Mouse (Mus musculus) olfactory bulb, adult 2 months (tissue): ENCODE data around the gene Tbl1x.
"Not testable (repeated sequence)": the region's sequence is repeated elsewhere in the genome, so short reads cannot be mapped to it uniquely, and the experiment has no call there.

Experiments used
- CTCF ChIP-seq: fragments of 200-500 bp; IDR thresholded peaks from 2 replicates; pipeline ENCODE4 v1.5.1; 2012; ENCODE audit warnings: low read depth, mild to moderate bottlenecking, low read length, moderate library complexity; ENCODE audit not compliant: insufficient read depth
- POLR2A ChIP-seq: fragments of 200-500 bp; IDR thresholded peaks from 2 replicates; pipeline ENCODE4 v1.6.1; 2012; ENCODE audit warnings: mild to moderate bottlenecking, low read depth, low read length, moderate library complexity; ENCODE audit not compliant: insufficient read depth

GRCm38 (mm10) chrX:77539770-77540169 lies 29.0 kb downstream of the Tbl1x start:
- not testable (repeated sequence) for TF ChIP-seq CTCF, POLR2A
